Mouse (Mus musculus) C2C12 (cell line): ENCODE results near the gene Ccz1.

Source experiments
- CEBPB ChIP-seq: IDR thresholded peaks from one replicate; pipeline ENCODE4 v1.6.1; 2011; ENCODE audit warnings: low read depth, mild to moderate bottlenecking, control low read depth, moderate library complexity
- CTCF ChIP-seq: IDR thresholded peaks from one replicate; pipeline ENCODE4 v1.5.1; 2011; ENCODE audit not compliant: control insufficient read depth, insufficient read depth, insufficient read length
- FOSL1 ChIP-seq: IDR thresholded peaks from one replicate; pipeline ENCODE4 v1.8.0; 2011; ENCODE audit warnings: mild to moderate bottlenecking, low read length; ENCODE audit not compliant: poor library complexity, insufficient read depth, severe bottlenecking
- MAX ChIP-seq: IDR thresholded peaks from one replicate; pipeline ENCODE4 v1.6.1; 2011; ENCODE audit warnings: mild to moderate bottlenecking, control low read depth
- MYOD1 ChIP-seq: IDR thresholded peaks from one replicate; pipeline ENCODE4 v1.6.1; 2011; ENCODE audit warnings: low read depth; ENCODE audit not compliant: control insufficient read depth, insufficient read length
- MYOG ChIP-seq: IDR thresholded peaks from one replicate; pipeline ENCODE4 v1.6.1; 2011; ENCODE audit not compliant: control insufficient read depth, insufficient read length; ENCODE audit errors: extremely low read depth
- USF1 ChIP-seq: IDR thresholded peaks from one replicate; pipeline ENCODE4 v1.6.1; 2011; ENCODE audit warnings: low read depth, mild to moderate bottlenecking, control low read depth, moderate library complexity

- TF ChIP-seq CTCF (no peak), MAX (no peak), CEBPB (no peak), USF1 (no peak), MYOD1 (no peak), MYOG (no peak), FOSL1 (no peak)
These were observed 27.1 kb downstream of the Ccz1 start for GRCm38 (mm10) chr5:143987596-143987995.
